Mouse (Mus musculus): Measurements from ENCODE around the gene Arl15.

Gene Arl15

GRCm38 (mm10) chr13:113869212-113870205 is 75.2 kb downstream of the Arl15 start:
- DNase-seq (ENCODE audit: low read depth, low spot score), result no peak

GRCm38 (mm10) chr13:113870403-113870802 is 76.1 kb downstream of the Arl15 start:
- DNase-seq (ENCODE audit: low read depth, low spot score), result no peak

- DNase-seq (ENCODE audit: low read depth, low spot score), result no peak
Observed at GRCm38 (mm10) chr13:113871853-113872252, 77.5 kb downstream of the Arl15 start.

GRCm38 (mm10) chr13:113875724-113876123 is 81.4 kb downstream of the Arl15 start:
- no peak for DNase-seq (ENCODE audit: low read depth, low spot score)

GRCm38 (mm10) chr13:113877420-113877819 is 83.1 kb downstream of the Arl15 start:
- peak; percentile 57 for DNase-seq (ENCODE audit: low read depth, low spot score)

GRCm38 (mm10) chr13:113878571-113878970 is 84.3 kb downstream of the Arl15 start:
- no peak for DNase-seq (ENCODE audit: low read depth, low spot score)

GRCm38 (mm10) chr13:113879651-113880327 is 85.5 kb downstream of the Arl15 start:
- DNase-seq (ENCODE audit: low read depth, low spot score), result no peak

GRCm38 (mm10) chr13:113880564-113881171 is 86.4 kb downstream of the Arl15 start:
- no peak for DNase-seq (ENCODE audit: low read depth, low spot score)

GRCm38 (mm10) chr13:113882959-113883358 is 88.7 kb downstream of the Arl15 start:
- DNase-seq (ENCODE audit: low read depth, low spot score), result no peak

- DNase-seq (ENCODE audit: low read depth, low spot score), result no peak
Observed at GRCm38 (mm10) chr13:113887090-113887489, 92.8 kb downstream of the Arl15 start.

- DNase-seq (ENCODE audit: low read depth, low spot score), result no peak
Observed at GRCm38 (mm10) chr13:113888126-113888525, 93.8 kb downstream of the Arl15 start.

- no peak for DNase-seq (ENCODE audit: low read depth, low spot score)
Observed at GRCm38 (mm10) chr13:113888704-113889103, 94.4 kb downstream of the Arl15 start.

GRCm38 (mm10) chr13:113889140-113890055 is 95.1 kb downstream of the Arl15 start:
- DNase-seq (ENCODE audit: low read depth, low spot score), result no peak

GRCm38 (mm10) chr13:113896684-113897083 is 102.4 kb downstream of the Arl15 start:
- no peak for DNase-seq (ENCODE audit: low read depth, low spot score)

- no peak for DNase-seq (ENCODE audit: low read depth, low spot score)
Observed at GRCm38 (mm10) chr13:113897498-113897897, 103.2 kb downstream of the Arl15 start.

GRCm38 (mm10) chr13:113897951-113898350 is 103.6 kb downstream of the Arl15 start:
- no peak for DNase-seq (ENCODE audit: low read depth, low spot score)

- no peak for DNase-seq (ENCODE audit: low read depth, low spot score)
Observed at GRCm38 (mm10) chr13:113901001-113901545, 106.8 kb downstream of the Arl15 start.

GRCm38 (mm10) chr13:113903255-113903654 is 109.0 kb downstream of the Arl15 start:
- DNase-seq (ENCODE audit: low read depth, low spot score), result no peak

- DNase-seq (ENCODE audit: low read depth, low spot score), result no peak
Observed at GRCm38 (mm10) chr13:113911986-113912519, 117.7 kb downstream of the Arl15 start.

- DNase-seq (ENCODE audit: low read depth, low spot score), result no peak
Observed at GRCm38 (mm10) chr13:113914551-113914971, 120.3 kb downstream of the Arl15 start.

Data from brain, embryonic 18.5 days (tissue).